Mouse (Mus musculus): ENCODE measurements around the gene A030003K21Rik. TPM values are rescaled to one million over a fixed set of nuclear protein-coding genes. Genes with fewer than 3 reads are reported as not detected.

Gene A030003K21Rik
- polyA plus RNA-seq, 1 experiment from 2014 or later, result not detected

- no peaks in the 10 kb centered on the region for H3K27me3 ChIP-seq (ENCODE audit: control insufficient read depth, insufficient read depth, low read length)
- H3K4me1 ChIP-seq (ENCODE audit: control insufficient read depth, insufficient read depth, low read length), result no peaks in the 10 kb centered on the region
- H3K4me3 ChIP-seq (ENCODE audit: low read depth, low read length), result no peak overlapping the region
- no peaks in the 10 kb centered on the region for H3K9me3 ChIP-seq (ENCODE audit: control insufficient read depth, low read length)
- no peak overlapping the region for H3K9ac ChIP-seq (ENCODE audit: low read length)
- WGBS, result 95% methylated on average over 7 of the region's 7 CpGs
- DNase-seq (ENCODE audit: low spot score, missing footprints), result no peak
- H3K36me3 ChIP-seq (ENCODE audit: control insufficient read depth, insufficient read depth, low read length), result peaks cover 5% of the 10 kb centered on the region; the same call in 1 of the 2 replicates
- no peak overlapping the region for H3K27ac ChIP-seq (ENCODE audit: low read depth, low read length)
- H3K4me2 ChIP-seq, result no peak overlapping the region
- ATAC-seq (ENCODE audit: low FRiP score), result no peak
Observed at GRCm38 (mm10) chr1:82893269-82893668, 49.9 kb downstream of the A030003K21Rik start.

Other genes with a start within 250 kb of the A030003K21Rik start
- 288 and 298 TPM in 2 replicates for gene Mff, start 218.5 kb downstream of the A030003K21Rik start, polyA plus RNA-seq (2014; fragmentation: Nextera tagmentation; extraction: Ambion mirVana)
- 0.08 TPM in 1 of 2 replicates, not detected in the other for gene Tm4sf20, start 174.9 kb downstream of the A030003K21Rik start, polyA plus RNA-seq (2014; fragmentation: Nextera tagmentation; extraction: Ambion mirVana)
- not detected in 2 replicates for gene Gm47791, start 172.1 kb downstream of the A030003K21Rik start, polyA plus RNA-seq (2014; fragmentation: Nextera tagmentation; extraction: Ambion mirVana)
- gene Agfg1, start 103.9 kb downstream of the A030003K21Rik start, polyA plus RNA-seq (2014; fragmentation: Nextera tagmentation; extraction: Ambion mirVana), result 48.7 and 49.3 TPM in 2 replicates
- 0.23 TPM in 1 of 2 replicates, not detected in the other for gene A030005L19Rik, start 30.1 kb downstream of the A030003K21Rik start, polyA plus RNA-seq (2014; fragmentation: Nextera tagmentation; extraction: Ambion mirVana)
- gene A030014E15Rik, start 18.5 kb downstream of the A030003K21Rik start, polyA plus RNA-seq (2014; fragmentation: Nextera tagmentation; extraction: Ambion mirVana), result not detected in 2 replicates
- gene Gm6217, start 12.0 kb downstream of the A030003K21Rik start, polyA plus RNA-seq (2014; fragmentation: Nextera tagmentation; extraction: Ambion mirVana), result not detected in 2 replicates
- not detected in 2 replicates for gene Gm7544, start 12.6 kb upstream of the A030003K21Rik start, polyA plus RNA-seq (2014; fragmentation: Nextera tagmentation; extraction: Ambion mirVana)
- gene Gm47955, start 16.9 kb upstream of the A030003K21Rik start, polyA plus RNA-seq (2014; fragmentation: Nextera tagmentation; extraction: Ambion mirVana), result not detected in 2 replicates
- not detected in 2 replicates for gene Gm47959, start 57.2 kb upstream of the A030003K21Rik start, polyA plus RNA-seq (2014; fragmentation: Nextera tagmentation; extraction: Ambion mirVana)
- 0.33 and 0.83 TPM in 2 replicates for gene Slc19a3, start 95.1 kb upstream of the A030003K21Rik start, polyA plus RNA-seq (2014; fragmentation: Nextera tagmentation; extraction: Ambion mirVana)
- not detected in 2 replicates for gene Krtap28-10, start 99.1 kb upstream of the A030003K21Rik start, polyA plus RNA-seq (2014; fragmentation: Nextera tagmentation; extraction: Ambion mirVana)
- not detected in 2 replicates for gene Gm47969, start 101.5 kb upstream of the A030003K21Rik start, polyA plus RNA-seq (2014; fragmentation: Nextera tagmentation; extraction: Ambion mirVana)
- not detected in 2 replicates for gene A030005K14Rik, start 116.0 kb upstream of the A030003K21Rik start, polyA plus RNA-seq (2014; fragmentation: Nextera tagmentation; extraction: Ambion mirVana)
- not detected in 2 replicates for gene Krtap28-13, start 117.5 kb upstream of the A030003K21Rik start, polyA plus RNA-seq (2014; fragmentation: Nextera tagmentation; extraction: Ambion mirVana)
- gene Ccl20, start 173.4 kb upstream of the A030003K21Rik start, polyA plus RNA-seq (2014; fragmentation: Nextera tagmentation; extraction: Ambion mirVana), result not detected in 2 replicates
- 0.40 TPM in 1 of 2 replicates, not detected in the other for gene Daw1, start 216.4 kb upstream of the A030003K21Rik start, polyA plus RNA-seq (2014; fragmentation: Nextera tagmentation; extraction: Ambion mirVana)

Measured in midbrain, embryonic 11.5 days (tissue).